Mouse (Mus musculus): ENCODE measurements around the gene Dusp7. TPM values are rescaled to one million over a fixed set of nuclear protein-coding genes. Genes with fewer than 3 reads are reported as not detected.
A peak's percentile ranks its signal among the peaks of the same experiment; 100 is the strongest.

The Dusp7 gene
- 22.4 and 24.9 TPM in 2 replicates for polyA plus RNA-seq (2014; fragmentation: Nextera tagmentation; extraction: Ambion mirVana)

- H3K27me3 ChIP-seq (ENCODE audit: control insufficient read depth, insufficient read depth, low read length) = no peaks in the 10 kb centered on the region
- under 1% methylated on average over 57 of the region's 57 CpGs for WGBS
- peaks cover 18% of the 10 kb centered on the region for H3K36me3 ChIP-seq (ENCODE audit: control insufficient read depth, insufficient read depth, low read length)
- peak within 1 kb of the TSS; percentile 73 for H3K4me3 ChIP-seq (ENCODE audit: low read depth, low read length)
- no peaks in the 10 kb centered on the region for H3K9me3 ChIP-seq (ENCODE audit: control insufficient read depth, low read depth, low read length)
- H3K9ac ChIP-seq (replicated peaks; ENCODE audit: low read depth, low read length) = peak within 1 kb of the TSS; percentile 91
- H3K4me1 ChIP-seq (ENCODE audit: control insufficient read depth, insufficient read depth, low read length) = peaks cover 30% of the 10 kb centered on the region
- H3K4me2 ChIP-seq (replicated peaks; ENCODE audit: low read depth, low read length) = peak within 1 kb of the TSS; percentile 93
- peak; percentile 72 for ATAC-seq (ENCODE audit: insufficient number of reproducible peaks, insufficient read depth, low FRiP score, low read depth)
- peak within 1 kb of the TSS; percentile 93 for H3K27ac ChIP-seq (ENCODE audit: low read length)
Observed at GRCm38 (mm10) chr9:106368112-106368717, at the start of gene Dusp7. TSS of gene Dusp7 (plus strand) at chr9:106368632.

GRCm38 (mm10) chr9:106319095-106319494 is 49.3 kb upstream of the Dusp7 start:
- no peak overlapping the region for H3K4me3 ChIP-seq (ENCODE audit: low read depth, low read length)
- no peaks in the 10 kb centered on the region for H3K36me3 ChIP-seq (ENCODE audit: control insufficient read depth, insufficient read depth, low read length)
- no peak overlapping the region for H3K4me2 ChIP-seq (replicated peaks; ENCODE audit: low read depth, low read length)
- H3K4me1 ChIP-seq (ENCODE audit: control insufficient read depth, insufficient read depth, low read length) = peaks cover 13% of the 10 kb centered on the region; the same call in 1 of the 2 replicates
- no peaks in the 10 kb centered on the region for H3K27me3 ChIP-seq (ENCODE audit: control insufficient read depth, insufficient read depth, low read length)
- no peak overlapping the region for H3K27ac ChIP-seq (ENCODE audit: low read length)
- no peak for ATAC-seq (ENCODE audit: insufficient number of reproducible peaks, insufficient read depth, low FRiP score, low read depth)
- no peak overlapping the region for H3K9ac ChIP-seq (replicated peaks; ENCODE audit: low read depth, low read length)
- H3K9me3 ChIP-seq (ENCODE audit: control insufficient read depth, low read depth, low read length) = no peaks in the 10 kb centered on the region
- WGBS = 54% methylated on average over 2 of the region's 2 CpGs

- no peak overlapping the region for H3K9ac ChIP-seq (replicated peaks; ENCODE audit: low read depth, low read length)
- H3K36me3 ChIP-seq (ENCODE audit: control insufficient read depth, insufficient read depth, low read length) = no peaks in the 10 kb centered on the region
- no peaks in the 10 kb centered on the region for H3K27me3 ChIP-seq (ENCODE audit: control insufficient read depth, insufficient read depth, low read length)
- ATAC-seq (ENCODE audit: insufficient number of reproducible peaks, insufficient read depth, low FRiP score, low read depth) = no peak
- no peaks in the 10 kb centered on the region for H3K9me3 ChIP-seq (ENCODE audit: control insufficient read depth, low read depth, low read length)
- WGBS = 76% methylated on average over 3 of the region's 3 CpGs
- H3K4me1 ChIP-seq (ENCODE audit: control insufficient read depth, insufficient read depth, low read length) = peaks cover 13% of the 10 kb centered on the region; the same call in 1 of the 2 replicates
- H3K4me2 ChIP-seq (replicated peaks; ENCODE audit: low read depth, low read length) = no peak overlapping the region
- no peak overlapping the region for H3K4me3 ChIP-seq (ENCODE audit: low read depth, low read length)
- H3K27ac ChIP-seq (ENCODE audit: low read length) = no peak overlapping the region
Observed at GRCm38 (mm10) chr9:106322497-106322896, 45.9 kb upstream of the Dusp7 start.

- H3K27ac ChIP-seq (ENCODE audit: low read length) = no peak overlapping the region
- no peaks in the 10 kb centered on the region for H3K27me3 ChIP-seq (ENCODE audit: control insufficient read depth, insufficient read depth, low read length)
- WGBS = 65% methylated on average over 8 of the region's 8 CpGs
- H3K9ac ChIP-seq (replicated peaks; ENCODE audit: low read depth, low read length) = no peak overlapping the region
- no peak overlapping the region for H3K4me3 ChIP-seq (ENCODE audit: low read depth, low read length)
- no peaks in the 10 kb centered on the region for H3K9me3 ChIP-seq (ENCODE audit: control insufficient read depth, low read depth, low read length)
- H3K4me1 ChIP-seq (ENCODE audit: control insufficient read depth, insufficient read depth, low read length) = peaks cover 9% of the 10 kb centered on the region
- no peaks in the 10 kb centered on the region; the same call in 1 of the 2 replicates for H3K36me3 ChIP-seq (ENCODE audit: control insufficient read depth, insufficient read depth, low read length)
- ATAC-seq (ENCODE audit: insufficient number of reproducible peaks, insufficient read depth, low FRiP score, low read depth) = no peak
- no peak overlapping the region for H3K4me2 ChIP-seq (replicated peaks; ENCODE audit: low read depth, low read length)
Observed at GRCm38 (mm10) chr9:106326241-106326640, 42.2 kb upstream of the Dusp7 start.

GRCm38 (mm10) chr9:106327125-106327809 is 41.2 kb upstream of the Dusp7 start:
- Histone ChIP-seq H3K9ac (replicated peaks; ENCODE audit: low read depth, low read length) (no peak overlapping the region), H3K27me3 (ENCODE audit: control insufficient read depth, insufficient read depth, low read length) (no peaks in the 10 kb centered on the region), H3K4me1 (ENCODE audit: control insufficient read depth, insufficient read depth, low read length) (peaks cover 7% of the 10 kb centered on the region), H3K4me3 (ENCODE audit: low read depth, low read length) (no peak overlapping the region), H3K9me3 (ENCODE audit: control insufficient read depth, low read depth, low read length) (no peaks in the 10 kb centered on the region), H3K36me3 (ENCODE audit: control insufficient read depth, insufficient read depth, low read length) (no peaks in the 10 kb centered on the region; the same call in 1 of the 2 replicates), H3K4me2 (replicated peaks; ENCODE audit: low read depth, low read length) (no peak overlapping the region), H3K27ac (ENCODE audit: low read length) (no peak overlapping the region)
- WGBS = 85% methylated on average over 8 of the region's 8 CpGs
- ATAC-seq (ENCODE audit: insufficient number of reproducible peaks, insufficient read depth, low FRiP score, low read depth) = no peak

GRCm38 (mm10) chr9:106328068-106328610 is 40.3 kb upstream of the Dusp7 start:
- Histone ChIP-seq H3K4me2 (replicated peaks; ENCODE audit: low read depth, low read length) (no peak overlapping the region), H3K4me1 (ENCODE audit: control insufficient read depth, insufficient read depth, low read length) (peaks cover 1% of the 10 kb centered on the region), H3K27me3 (ENCODE audit: control insufficient read depth, insufficient read depth, low read length) (no peaks in the 10 kb centered on the region), H3K9me3 (ENCODE audit: control insufficient read depth, low read depth, low read length) (no peaks in the 10 kb centered on the region), H3K4me3 (ENCODE audit: low read depth, low read length) (no peak overlapping the region), H3K36me3 (ENCODE audit: control insufficient read depth, insufficient read depth, low read length) (no peaks in the 10 kb centered on the region; the same call in 1 of the 2 replicates), H3K9ac (replicated peaks; ENCODE audit: low read depth, low read length) (no peak overlapping the region), H3K27ac (ENCODE audit: low read length) (no peak overlapping the region)
- WGBS = 57% methylated on average over 7 of the region's 7 CpGs
- ATAC-seq (ENCODE audit: insufficient number of reproducible peaks, insufficient read depth, low FRiP score, low read depth) = no peak

GRCm38 (mm10) chr9:106328772-106329511 is 39.5 kb upstream of the Dusp7 start:
- ATAC-seq (ENCODE audit: insufficient number of reproducible peaks, insufficient read depth, low FRiP score, low read depth) = peak; percentile 43; the same call in 1 of the 2 replicates
- H3K9ac ChIP-seq (replicated peaks; ENCODE audit: low read depth, low read length) = no peak overlapping the region
- WGBS = 61% methylated on average over 5 of the region's 5 CpGs
- H3K4me2 ChIP-seq (replicated peaks; ENCODE audit: low read depth, low read length) = no peak overlapping the region
- H3K27ac ChIP-seq (ENCODE audit: low read length) = peak overlapping the region; percentile 39
- no peaks in the 10 kb centered on the region; the same call in 1 of the 2 replicates for H3K4me1 ChIP-seq (ENCODE audit: control insufficient read depth, insufficient read depth, low read length)
- no peaks in the 10 kb centered on the region; the same call in 1 of the 2 replicates for H3K36me3 ChIP-seq (ENCODE audit: control insufficient read depth, insufficient read depth, low read length)
- H3K4me3 ChIP-seq (ENCODE audit: low read depth, low read length) = no peak overlapping the region
- H3K27me3 ChIP-seq (ENCODE audit: control insufficient read depth, insufficient read depth, low read length) = no peaks in the 10 kb centered on the region
- no peaks in the 10 kb centered on the region for H3K9me3 ChIP-seq (ENCODE audit: control insufficient read depth, low read depth, low read length)

GRCm38 (mm10) chr9:106332746-106333145 is 35.7 kb upstream of the Dusp7 start:
- H3K36me3 ChIP-seq (ENCODE audit: control insufficient read depth, insufficient read depth, low read length) = no peaks in the 10 kb centered on the region; the same call in 1 of the 2 replicates
- no peaks in the 10 kb centered on the region for H3K27me3 ChIP-seq (ENCODE audit: control insufficient read depth, insufficient read depth, low read length)
- H3K27ac ChIP-seq (ENCODE audit: low read length) = no peak overlapping the region
- no peak overlapping the region for H3K4me2 ChIP-seq (replicated peaks; ENCODE audit: low read depth, low read length)
- no peak overlapping the region for H3K4me3 ChIP-seq (ENCODE audit: low read depth, low read length)
- H3K4me1 ChIP-seq (ENCODE audit: control insufficient read depth, insufficient read depth, low read length) = peaks cover 7% of the 10 kb centered on the region
- 69% methylated on average over 3 of the region's 3 CpGs for WGBS
- H3K9ac ChIP-seq (replicated peaks; ENCODE audit: low read depth, low read length) = no peak overlapping the region
- no peaks in the 10 kb centered on the region for H3K9me3 ChIP-seq (ENCODE audit: control insufficient read depth, low read depth, low read length)
- no peak for ATAC-seq (ENCODE audit: insufficient number of reproducible peaks, insufficient read depth, low FRiP score, low read depth)

Measured in stomach, embryonic 14.5 days (tissue).